ENCODE assay signal across 7 mouse cellular contexts in genomic region chr19:25395035-25395434, GRCm38 (mm10).
DNase-seq lines count a peak whose midpoint lies in the region; ATAC-seq and TF ChIP-seq lines count a peak whose summit lies in the region.

No protein-coding gene starts in this region.

- peak; percentile 65 to 71 for DNase-seq in right cerebral cortex, postnatal 10 days (ENCODE audit: low spot score in 2 of 2)
- DNase-seq in right cerebral cortex, postnatal 14 days = no peak
- DNase-seq in gastrocnemius, postnatal 10 days = peak; percentile 56
- DNase-seq in liver, postnatal 0 days = no peak

- H3K4me3 ChIP-seq in hindbrain, embryonic 15.5 days = no peak overlapping the region
- no peak overlapping the region for H3K4me3 ChIP-seq in liver, postnatal 0 days (ENCODE audit: low read depth, low read length)
- no peak overlapping the region for H3K4me3 ChIP-seq in stomach, embryonic 15.5 days (replicated peaks)

- peaks cover 28% of the 10 kb centered on the region for H3K4me1 ChIP-seq in hindbrain, embryonic 15.5 days (replicated peaks)
- peaks cover 11% of the 10 kb centered on the region; the same call in 1 of the 2 replicates for H3K4me1 ChIP-seq in liver, postnatal 0 days (ENCODE audit: insufficient read depth)
- peaks cover 17% of the 10 kb centered on the region for H3K4me1 ChIP-seq in stomach, embryonic 15.5 days

- no peak overlapping the region for H3K9ac ChIP-seq in hindbrain, embryonic 15.5 days
- H3K9ac ChIP-seq in liver, postnatal 0 days (replicated peaks) = no peak overlapping the region
- no peak overlapping the region for H3K9ac ChIP-seq in stomach, embryonic 15.5 days

- H3K27me3 ChIP-seq in hindbrain, embryonic 15.5 days = no peaks in the 10 kb centered on the region
- 0 out of 2 replicates have a peak, but pooled peaks cover 2% of the 10 kb centered on the region for H3K27me3 ChIP-seq in liver, postnatal 0 days (ENCODE audit: insufficient read depth, low read length)
- H3K27me3 ChIP-seq in stomach, embryonic 15.5 days (replicated peaks) = no peaks in the 10 kb centered on the region

- peak overlapping the region; percentile 74 for H3K27ac ChIP-seq in hindbrain, embryonic 15.5 days (replicated peaks)
- peak overlapping the region; percentile 35; the same call in 1 of the 2 replicates for H3K27ac ChIP-seq in liver, postnatal 0 days (ENCODE audit: low read depth)
- peak overlapping the region; percentile 53 for H3K27ac ChIP-seq in stomach, embryonic 15.5 days

- H3K4me2 ChIP-seq in hindbrain, embryonic 15.5 days = peak overlapping the region; percentile 25
- H3K4me2 ChIP-seq in liver, postnatal 0 days (ENCODE audit: low read depth, low read length) = no peak overlapping the region
- H3K4me2 ChIP-seq in stomach, embryonic 15.5 days = peak overlapping the region; percentile 39

- H3K36me3 ChIP-seq in hindbrain, embryonic 15.5 days = no peaks in the 10 kb centered on the region
- H3K36me3 ChIP-seq in liver, postnatal 0 days (replicated peaks; ENCODE audit: insufficient read depth, low read length) = no peaks in the 10 kb centered on the region
- no peaks in the 10 kb centered on the region for H3K36me3 ChIP-seq in stomach, embryonic 15.5 days

- 17% methylated on average over 10 of the region's 10 CpGs for WGBS in hindbrain, embryonic 15.5 days
- WGBS in liver, postnatal 0 days (ENCODE audit: insufficient replicate concordance) = 27% methylated on average over 10 of the region's 10 CpGs
- WGBS in stomach, embryonic 15.5 days = 9% methylated on average over 10 of the region's 10 CpGs

- TF ChIP-seq CTCF in liver, postnatal 0 days (IDR thresholded peaks at IDR 0.05; ENCODE audit: low read depth) = no peak

- no peak for TF ChIP-seq EP300 in liver, postnatal 0 days (IDR thresholded peaks at IDR 0.05; ENCODE audit: low read depth)

- peak; percentile 87 for ATAC-seq in hindbrain, embryonic 15.5 days (ENCODE audit: low FRiP score, low read depth)
- ATAC-seq in liver, postnatal 0 days = no peak
- ATAC-seq in stomach, embryonic 15.5 days (ENCODE audit: insufficient read depth, low FRiP score, low read depth) = no peak
- no peak for ATAC-seq in inflammation-experienced regulatory T-cells, adult 6 months

- H3K9me3 ChIP-seq in hindbrain, embryonic 15.5 days = no peaks in the 10 kb centered on the region
- no peaks in the 10 kb centered on the region for H3K9me3 ChIP-seq in liver, postnatal 0 days (ENCODE audit: low read length)
- no peaks in the 10 kb centered on the region for H3K9me3 ChIP-seq in stomach, embryonic 15.5 days

Comparison
In these comparisons a context has a peak if more than half of its experiments do, and no peak if none do; other contexts are left out.
1. DNase-seq: peak in right cerebral cortex, postnatal 10 days (2 of 2) and gastrocnemius, postnatal 10 days (single experiment); none in right cerebral cortex, postnatal 14 days (single experiment) and liver, postnatal 0 days (single experiment).
2. Peak in every context shown above with its lines, with median percentiles within 50 percentile points of each other: H3K27ac ChIP-seq.